Mouse (Mus musculus) ES-Bruce4 (cell line): ENCODE measurements around the gene Clybl.

ENCODE experiments used
- CTCF ChIP-seq: IDR thresholded peaks from one replicate; pipeline ENCODE4 v1.8.1; 2011; ENCODE audit warnings: low read depth, low read length
- EP300 ChIP-seq: IDR thresholded peaks from 2 replicates; pipeline ENCODE4 v1.6.1; 2011; ENCODE audit warnings: low read depth, low read length; ENCODE audit not compliant: insufficient read depth

DNA sequence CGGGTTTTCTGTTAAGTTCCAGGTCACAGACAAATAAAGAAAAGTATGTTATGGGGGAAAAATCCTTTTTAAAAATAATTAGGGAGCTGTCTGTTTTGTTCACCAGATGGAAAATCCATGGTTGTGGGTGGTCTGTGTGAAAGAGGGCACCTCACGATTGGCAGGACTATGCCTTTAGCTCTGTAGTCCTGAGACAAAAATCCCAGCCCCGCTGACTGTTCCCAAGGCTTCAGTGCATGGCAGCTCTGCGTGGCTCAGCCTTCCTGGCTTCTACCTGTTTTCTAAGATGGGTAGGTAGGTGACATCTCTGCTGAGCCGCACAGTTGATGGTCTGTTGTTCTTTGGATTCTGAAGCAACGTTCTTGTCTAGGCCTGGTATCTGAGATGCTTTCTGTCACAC lies 32.6 kb downstream of the Clybl start:
- no peak for TF ChIP-seq CTCF
- TF ChIP-seq EP300: no peak
